Mouse (Mus musculus): Measurements from ENCODE around the gene Nlgn1. TPM values are rescaled to one million over a fixed set of nuclear protein-coding genes. Genes with fewer than 3 reads are reported as not detected.

Nlgn1 gene
- polyA plus RNA-seq, 1 experiment from 2014 or later = 0.48 TPM

DNA sequence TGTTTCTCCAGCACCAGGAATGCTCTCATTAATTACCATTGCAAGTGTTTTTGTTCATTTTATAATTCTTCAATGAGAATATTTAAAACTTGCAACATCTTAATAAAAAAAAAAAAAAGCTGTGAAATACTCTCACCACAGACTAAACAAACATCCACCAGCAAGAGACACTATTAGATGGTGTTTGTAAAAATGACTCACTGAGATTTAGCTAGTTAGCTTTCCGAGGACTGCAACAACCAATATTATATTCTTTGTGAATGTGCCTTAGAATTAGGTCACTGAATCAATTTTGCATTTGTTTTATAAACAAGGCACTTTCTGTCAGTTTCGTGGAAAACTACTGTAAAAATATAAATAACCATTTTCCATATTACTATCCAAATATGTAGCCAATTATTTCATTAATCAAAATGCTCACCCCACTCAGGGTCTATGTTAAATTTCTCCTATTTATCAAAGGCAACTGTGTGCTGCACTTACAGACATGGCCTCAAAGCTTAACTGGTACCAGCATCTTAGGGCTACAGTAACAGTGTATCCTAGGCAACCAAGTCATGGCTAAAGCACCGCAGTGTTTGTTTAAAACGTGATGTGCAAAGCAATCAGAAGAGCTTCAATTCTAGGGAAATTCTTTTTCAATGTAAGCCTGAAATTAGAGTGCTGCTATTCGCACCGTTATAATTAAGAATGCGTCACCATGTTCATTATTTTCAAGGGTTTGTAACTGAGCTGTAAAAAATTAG is 329.2 kb downstream of the Nlgn1 start:
- H3K4me2 ChIP-seq (ENCODE audit: low read depth, severe bottlenecking) = no peak overlapping the region
- H3K9ac ChIP-seq (ENCODE audit: low read length) = no peak overlapping the region
- ATAC-seq (ENCODE audit: insufficient number of reproducible peaks, low FRiP score, low TSS enrichment, low read depth) = no peak
- H3K4me3 ChIP-seq (ENCODE audit: low read depth, low read length) = no peak overlapping the region
- DNase-seq (ENCODE audit: low spot score) = no peak
- H3K27me3 ChIP-seq (ENCODE audit: control insufficient read depth, insufficient read depth, low read length) = no peaks in the 10 kb centered on the region
- WGBS = 82% methylated on average over 7 of the region's 7 CpGs
- H3K36me3 ChIP-seq (ENCODE audit: control insufficient read depth, insufficient read depth, low read length) = no peaks in the 10 kb centered on the region
- H3K27ac ChIP-seq (replicated peaks; ENCODE audit: low read depth, low read length) = no peak overlapping the region
- H3K9me3 ChIP-seq (ENCODE audit: control insufficient read depth, low read length) = no peaks in the 10 kb centered on the region
- no peaks in the 10 kb centered on the region for H3K4me1 ChIP-seq (ENCODE audit: control insufficient read depth, insufficient read depth, low read length)

DNA sequence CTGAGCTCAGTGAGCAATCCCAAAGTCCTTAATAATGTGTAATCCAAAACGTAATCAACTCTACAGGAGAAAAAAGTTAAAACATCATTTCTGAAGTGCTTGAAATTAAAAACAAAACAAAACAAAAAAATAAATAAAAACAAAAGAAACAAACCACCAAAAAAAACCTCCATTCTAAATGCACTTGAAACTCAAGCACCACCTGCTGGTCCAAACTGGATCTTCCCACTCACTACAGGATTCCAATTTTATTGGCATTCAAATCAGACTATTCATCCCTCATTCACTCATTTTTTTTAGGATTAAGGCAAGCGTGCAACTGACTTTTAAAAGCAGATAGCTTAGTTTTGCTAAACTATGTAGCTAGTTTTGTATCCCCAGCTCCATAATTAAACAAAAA is 329.9 kb downstream of the Nlgn1 start:
- Histone ChIP-seq H3K36me3 (ENCODE audit: control insufficient read depth, insufficient read depth, low read length) (no peaks in the 10 kb centered on the region), H3K9ac (ENCODE audit: low read length) (no peak overlapping the region), H3K27ac (replicated peaks; ENCODE audit: low read depth, low read length) (no peak overlapping the region), H3K27me3 (ENCODE audit: control insufficient read depth, insufficient read depth, low read length) (no peaks in the 10 kb centered on the region), H3K9me3 (ENCODE audit: control insufficient read depth, low read length) (no peaks in the 10 kb centered on the region), H3K4me2 (ENCODE audit: low read depth, severe bottlenecking) (no peak overlapping the region), H3K4me3 (ENCODE audit: low read depth, low read length) (no peak overlapping the region), H3K4me1 (ENCODE audit: control insufficient read depth, insufficient read depth, low read length) (no peaks in the 10 kb centered on the region)
- 38% methylated on average over 2 of the region's 2 CpGs for WGBS
- DNase-seq (ENCODE audit: low spot score) = no peak
- ATAC-seq (ENCODE audit: insufficient number of reproducible peaks, low FRiP score, low TSS enrichment, low read depth) = no peak

DNA sequence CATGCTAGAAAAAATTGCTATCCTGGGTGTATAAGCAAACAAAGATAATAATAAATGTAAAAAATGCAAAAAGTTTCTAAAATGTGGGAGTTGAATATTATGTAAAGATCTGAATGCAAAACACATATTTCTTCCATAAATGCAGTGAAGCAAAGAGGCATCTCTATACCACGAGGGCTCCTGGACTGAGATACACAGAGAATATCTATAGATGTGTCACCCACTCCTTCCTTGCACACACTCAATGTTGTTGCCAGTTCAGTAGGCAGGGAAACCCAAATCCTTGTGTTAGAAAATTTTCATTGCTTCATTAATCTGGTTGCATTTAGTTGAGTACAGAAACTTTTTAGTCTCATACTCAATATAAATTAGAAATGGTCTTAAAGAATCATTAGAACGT is 364.7 kb downstream of the Nlgn1 start:
- WGBS = 86% methylated on average over 2 of the region's 2 CpGs

DNA sequence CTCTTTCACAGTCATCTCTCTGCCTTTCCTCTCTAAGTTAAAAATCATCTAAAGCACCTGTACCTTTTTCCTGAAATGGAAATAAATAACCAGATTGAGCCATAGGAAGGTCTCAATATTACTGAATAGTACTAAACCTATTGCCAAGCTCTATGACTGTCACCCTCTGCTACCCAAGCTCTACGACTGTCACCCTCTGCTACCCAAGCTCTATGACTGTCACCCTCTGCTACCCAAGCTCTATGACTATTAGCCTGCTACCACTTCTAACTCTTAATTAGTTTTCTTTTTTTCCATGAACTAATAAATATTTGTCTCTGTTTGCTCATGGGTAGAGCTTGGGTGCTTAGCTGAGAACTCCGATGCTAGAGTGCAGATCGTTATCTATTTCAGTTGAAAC is 368.0 kb downstream of the Nlgn1 start:
- Histone ChIP-seq H3K9me3 (ENCODE audit: control insufficient read depth, low read length) (no peaks in the 10 kb centered on the region), H3K4me3 (ENCODE audit: low read depth, low read length) (no peak overlapping the region), H3K36me3 (ENCODE audit: control insufficient read depth, insufficient read depth, low read length) (no peaks in the 10 kb centered on the region), H3K4me2 (ENCODE audit: low read depth, severe bottlenecking) (no peak overlapping the region), H3K27ac (replicated peaks; ENCODE audit: low read depth, low read length) (no peak overlapping the region), H3K4me1 (ENCODE audit: control insufficient read depth, insufficient read depth, low read length) (no peaks in the 10 kb centered on the region), H3K27me3 (ENCODE audit: control insufficient read depth, insufficient read depth, low read length) (no peaks in the 10 kb centered on the region), H3K9ac (ENCODE audit: low read length) (no peak overlapping the region)
- WGBS = 93% methylated on average over 3 of the region's 3 CpGs
- no peak for ATAC-seq (ENCODE audit: insufficient number of reproducible peaks, low FRiP score, low TSS enrichment, low read depth)
- no peak for DNase-seq (ENCODE audit: low spot score)

More for the DNA sequence above, 364.7 kb downstream of the Nlgn1 start:
- Histone ChIP-seq H3K4me2 (ENCODE audit: low read depth, severe bottlenecking) (no peak overlapping the region), H3K4me1 (ENCODE audit: control insufficient read depth, insufficient read depth, low read length) (no peaks in the 10 kb centered on the region), H3K9me3 (ENCODE audit: control insufficient read depth, low read length) (no peaks in the 10 kb centered on the region), H3K4me3 (ENCODE audit: low read depth, low read length) (no peak overlapping the region), H3K27ac (replicated peaks; ENCODE audit: low read depth, low read length) (no peak overlapping the region), H3K27me3 (ENCODE audit: control insufficient read depth, insufficient read depth, low read length) (no peaks in the 10 kb centered on the region), H3K36me3 (ENCODE audit: control insufficient read depth, insufficient read depth, low read length) (no peaks in the 10 kb centered on the region), H3K9ac (ENCODE audit: low read length) (no peak overlapping the region)
- ATAC-seq (ENCODE audit: insufficient number of reproducible peaks, low FRiP score, low TSS enrichment, low read depth) (no peak), DNase-seq (ENCODE audit: low spot score) (no peak)

DNA sequence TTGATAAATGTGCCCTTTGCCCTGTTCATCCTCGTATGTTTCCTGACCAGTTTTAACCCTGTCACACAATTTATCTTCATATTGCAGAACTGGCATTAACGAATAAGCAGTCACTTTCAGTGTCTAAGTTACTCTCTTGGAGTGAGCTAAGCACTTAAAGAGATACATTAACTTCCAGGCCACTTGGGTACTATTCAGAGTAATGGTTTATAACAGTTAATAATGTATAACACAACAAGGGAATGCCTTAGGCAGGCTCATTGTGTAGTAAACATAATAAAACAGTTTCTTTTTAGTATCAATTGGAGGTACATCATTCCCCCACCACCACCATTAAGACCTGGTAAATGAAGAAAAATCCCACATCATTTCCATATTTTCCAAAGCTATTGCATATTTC is 368.7 kb downstream of the Nlgn1 start:
- ATAC-seq (ENCODE audit: insufficient number of reproducible peaks, low FRiP score, low TSS enrichment, low read depth) (no peak), DNase-seq (ENCODE audit: low spot score) (no peak)
- no peaks in the 10 kb centered on the region for H3K36me3 ChIP-seq (ENCODE audit: control insufficient read depth, insufficient read depth, low read length)
- 74% methylated on average over 2 of the region's 2 CpGs for WGBS
- H3K4me2 ChIP-seq (ENCODE audit: low read depth, severe bottlenecking) = no peak overlapping the region
- H3K9ac ChIP-seq (ENCODE audit: low read length) = no peak overlapping the region
- H3K27me3 ChIP-seq (ENCODE audit: control insufficient read depth, insufficient read depth, low read length) = no peaks in the 10 kb centered on the region
- H3K27ac ChIP-seq (replicated peaks; ENCODE audit: low read depth, low read length) = no peak overlapping the region
- no peak overlapping the region for H3K4me3 ChIP-seq (ENCODE audit: low read depth, low read length)
- no peaks in the 10 kb centered on the region for H3K9me3 ChIP-seq (ENCODE audit: control insufficient read depth, low read length)
- no peaks in the 10 kb centered on the region for H3K4me1 ChIP-seq (ENCODE audit: control insufficient read depth, insufficient read depth, low read length)

DNA sequence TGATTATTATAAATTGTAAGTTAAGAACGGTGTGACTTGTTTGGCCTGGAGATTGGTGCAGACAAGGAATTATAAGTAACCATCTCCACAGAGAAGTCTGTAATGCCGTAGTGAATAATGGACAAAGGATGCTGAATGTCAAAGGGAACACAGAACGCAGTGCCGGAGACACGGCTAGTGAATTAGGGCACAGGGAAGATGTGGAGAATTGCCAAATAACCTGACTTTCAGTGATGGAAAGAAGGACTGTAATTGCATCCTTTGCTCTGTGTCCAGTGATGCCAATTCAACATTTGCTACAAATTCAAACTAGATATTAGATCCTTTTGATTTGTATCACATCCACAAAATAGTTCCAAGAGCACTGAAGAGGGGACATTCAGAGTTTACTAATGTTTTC is 415.7 kb downstream of the Nlgn1 start:
- no peak overlapping the region for H3K4me2 ChIP-seq (ENCODE audit: low read depth, severe bottlenecking)
- WGBS = 93% methylated on average over 5 of the region's 5 CpGs
- H3K27me3 ChIP-seq (ENCODE audit: control insufficient read depth, insufficient read depth, low read length) = no peaks in the 10 kb centered on the region
- no peak overlapping the region for H3K4me3 ChIP-seq (ENCODE audit: low read depth, low read length)
- no peaks in the 10 kb centered on the region for H3K4me1 ChIP-seq (ENCODE audit: control insufficient read depth, insufficient read depth, low read length)
- H3K27ac ChIP-seq (replicated peaks; ENCODE audit: low read depth, low read length) = no peak overlapping the region
- no peaks in the 10 kb centered on the region for H3K9me3 ChIP-seq (ENCODE audit: control insufficient read depth, low read length)
- H3K36me3 ChIP-seq (ENCODE audit: control insufficient read depth, insufficient read depth, low read length) = no peaks in the 10 kb centered on the region
- no peak for ATAC-seq (ENCODE audit: insufficient number of reproducible peaks, low FRiP score, low TSS enrichment, low read depth)
- no peak for DNase-seq (ENCODE audit: low spot score)
- no peak overlapping the region for H3K9ac ChIP-seq (ENCODE audit: low read length)

DNA sequence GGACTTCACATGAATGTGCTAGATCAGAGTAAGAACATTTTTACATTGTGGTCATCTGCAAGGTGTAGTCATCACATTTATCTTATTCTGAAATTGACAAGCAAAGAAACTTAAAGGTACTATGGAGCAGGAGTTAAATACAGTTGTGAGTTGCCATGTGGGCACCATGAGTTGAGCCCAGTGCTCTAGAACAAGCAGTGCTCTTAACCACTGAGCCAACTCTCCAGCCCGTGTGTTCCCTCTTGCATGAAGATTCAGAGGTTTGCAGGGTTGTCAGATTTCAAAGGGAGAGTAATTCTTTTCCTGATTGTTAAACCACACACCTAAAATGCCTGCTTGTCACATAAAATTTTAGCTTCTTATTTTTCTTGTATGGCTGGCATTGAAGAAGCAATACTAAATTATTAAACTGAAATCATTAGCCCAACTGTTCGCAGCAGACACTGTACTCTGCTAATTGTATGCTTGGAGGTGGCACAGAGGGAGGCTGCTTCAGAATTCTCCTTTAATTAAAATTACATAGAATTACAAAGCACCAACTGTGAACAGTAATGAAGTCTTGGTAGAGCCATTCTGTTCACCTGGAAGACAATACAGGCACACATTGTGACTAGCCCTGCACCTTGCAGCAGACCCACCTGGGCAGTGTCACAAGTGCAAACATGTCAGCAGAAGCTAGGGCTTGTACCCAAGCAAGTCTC is 417.7 kb downstream of the Nlgn1 start:
- H3K9ac ChIP-seq (ENCODE audit: low read length) = no peak overlapping the region
- 73% methylated on average over 2 of the region's 2 CpGs for WGBS
- H3K27ac ChIP-seq (replicated peaks; ENCODE audit: low read depth, low read length) = no peak overlapping the region
- no peaks in the 10 kb centered on the region for H3K4me1 ChIP-seq (ENCODE audit: control insufficient read depth, insufficient read depth, low read length)
- no peaks in the 10 kb centered on the region for H3K27me3 ChIP-seq (ENCODE audit: control insufficient read depth, insufficient read depth, low read length)
- DNase-seq (ENCODE audit: low spot score) (no peak), ATAC-seq (ENCODE audit: insufficient number of reproducible peaks, low FRiP score, low TSS enrichment, low read depth) (no peak)
- H3K9me3 ChIP-seq (ENCODE audit: control insufficient read depth, low read length) = no peaks in the 10 kb centered on the region
- no peaks in the 10 kb centered on the region for H3K36me3 ChIP-seq (ENCODE audit: control insufficient read depth, insufficient read depth, low read length)
- H3K4me2 ChIP-seq (ENCODE audit: low read depth, severe bottlenecking) = no peak overlapping the region
- H3K4me3 ChIP-seq (ENCODE audit: low read depth, low read length) = no peak overlapping the region

DNA sequence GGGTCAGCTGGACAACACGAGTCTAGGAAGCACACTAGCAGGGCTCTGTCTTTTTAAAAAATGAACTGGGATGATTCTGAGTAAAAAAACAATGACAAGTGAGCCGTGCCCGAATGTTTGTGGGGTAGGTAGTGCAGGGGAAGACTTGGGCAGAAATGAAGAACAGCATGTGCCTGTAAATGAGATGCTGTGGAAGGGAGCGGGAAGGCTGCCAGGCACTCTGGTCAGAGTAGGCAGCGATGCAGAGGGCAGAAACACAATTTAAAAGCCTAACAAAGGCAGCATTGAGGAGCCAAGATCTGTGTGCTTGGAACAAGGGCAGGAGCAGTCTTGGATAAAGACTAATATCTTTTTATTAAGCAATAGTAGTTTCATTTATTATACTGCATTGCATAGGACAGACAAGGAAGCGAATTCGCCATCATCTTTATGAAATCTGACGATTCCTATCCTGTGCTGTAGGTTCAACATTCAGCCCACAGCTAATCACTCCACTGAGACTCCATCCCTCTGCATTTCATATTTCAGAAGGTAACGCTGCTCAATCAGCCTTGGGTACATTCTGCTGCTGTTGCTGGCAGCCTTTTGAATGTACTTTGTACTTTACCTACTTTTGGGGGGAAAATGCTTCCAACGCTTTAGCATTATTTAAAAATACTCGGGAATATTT is 429.0 kb downstream of the Nlgn1 start:
- Histone ChIP-seq H3K9me3 (ENCODE audit: control insufficient read depth, low read length) (no peaks in the 10 kb centered on the region; the same call in 1 of the 2 replicates), H3K27ac (replicated peaks; ENCODE audit: low read depth, low read length) (no peak overlapping the region), H3K4me3 (ENCODE audit: low read depth, low read length) (no peak overlapping the region), H3K4me2 (ENCODE audit: low read depth, severe bottlenecking) (no peak overlapping the region), H3K4me1 (ENCODE audit: control insufficient read depth, insufficient read depth, low read length) (no peaks in the 10 kb centered on the region), H3K27me3 (ENCODE audit: control insufficient read depth, insufficient read depth, low read length) (no peaks in the 10 kb centered on the region), H3K9ac (ENCODE audit: low read length) (no peak overlapping the region), H3K36me3 (ENCODE audit: control insufficient read depth, insufficient read depth, low read length) (no peaks in the 10 kb centered on the region)
- ATAC-seq (ENCODE audit: insufficient number of reproducible peaks, low FRiP score, low TSS enrichment, low read depth) (no peak), DNase-seq (ENCODE audit: low spot score) (no peak)
- WGBS = 85% methylated on average over 11 of the region's 11 CpGs

All from limb, embryonic 11.5 days (tissue).